Mouse (Mus musculus): ENCODE results near the gene Krt20. TPM values are rescaled to one million over a fixed set of nuclear protein-coding genes. Genes with fewer than 3 reads are reported as not detected.

Gene Krt20
- polyA plus RNA-seq, 1 experiment from 2014 or later = 1.8 TPM

- no peak overlapping the region for H3K27ac ChIP-seq (ENCODE audit: low read length)
- H3K4me3 ChIP-seq (ENCODE audit: low read length) = no peak overlapping the region
- ATAC-seq (ENCODE audit: low FRiP score, low TSS enrichment) = no peak
- H3K27me3 ChIP-seq (ENCODE audit: insufficient read depth, low read length) = no peaks in the 10 kb centered on the region
- H3K4me2 ChIP-seq (replicated peaks; ENCODE audit: low read depth, low read length) = no peak overlapping the region
- H3K4me1 ChIP-seq (ENCODE audit: insufficient read depth, low read length) = no peaks in the 10 kb centered on the region
- no peaks in the 10 kb centered on the region for H3K36me3 ChIP-seq (ENCODE audit: insufficient read depth, low read length)
- no peaks in the 10 kb centered on the region for H3K9me3 ChIP-seq (ENCODE audit: low read length)
- no peak overlapping the region for H3K9ac ChIP-seq (replicated peaks; ENCODE audit: low read length)
- 35% methylated on average over 10 of the region's 10 CpGs for WGBS
Measured at GRCm38 (mm10) chr11:99420586-99420985, 17.4 kb downstream of the Krt20 start.

- Histone ChIP-seq H3K9me3 (ENCODE audit: low read length) (no peaks in the 10 kb centered on the region), H3K4me2 (replicated peaks; ENCODE audit: low read depth, low read length) (no peak overlapping the region)
- 74% methylated on average over 16 of the region's 16 CpGs for WGBS
Measured at GRCm38 (mm10) chr11:99417819-99418218, 20.1 kb downstream of the Krt20 start.

GRCm38 (mm10) chr11:99416902-99417301 lies 21.0 kb downstream of the Krt20 start:
- H3K4me3 ChIP-seq (ENCODE audit: low read length) = no peak overlapping the region
- H3K9ac ChIP-seq (replicated peaks; ENCODE audit: low read length) = no peak overlapping the region
- no peaks in the 10 kb centered on the region for H3K9me3 ChIP-seq (ENCODE audit: low read length)
- no peak overlapping the region for H3K27ac ChIP-seq (ENCODE audit: low read length)
- H3K36me3 ChIP-seq (ENCODE audit: insufficient read depth, low read length) = no peaks in the 10 kb centered on the region
- ATAC-seq (ENCODE audit: low FRiP score, low TSS enrichment) = no peak
- H3K4me1 ChIP-seq (ENCODE audit: insufficient read depth, low read length) = no peaks in the 10 kb centered on the region
- no peak overlapping the region for H3K4me2 ChIP-seq (replicated peaks; ENCODE audit: low read depth, low read length)
- H3K27me3 ChIP-seq (ENCODE audit: insufficient read depth, low read length) = no peaks in the 10 kb centered on the region
- 89% methylated on average over 13 of the region's 13 CpGs for WGBS

More at GRCm38 (mm10) chr11:99417819-99418218, 20.1 kb downstream of the Krt20 start:
- H3K4me3 ChIP-seq (ENCODE audit: low read length) = no peak overlapping the region
- no peaks in the 10 kb centered on the region for H3K4me1 ChIP-seq (ENCODE audit: insufficient read depth, low read length)
- no peaks in the 10 kb centered on the region for H3K36me3 ChIP-seq (ENCODE audit: insufficient read depth, low read length)
- H3K27ac ChIP-seq (ENCODE audit: low read length) = no peak overlapping the region
- H3K27me3 ChIP-seq (ENCODE audit: insufficient read depth, low read length) = no peaks in the 10 kb centered on the region
- no peak for ATAC-seq (ENCODE audit: low FRiP score, low TSS enrichment)
- H3K9ac ChIP-seq (replicated peaks; ENCODE audit: low read length) = no peak overlapping the region

GRCm38 (mm10) chr11:99414463-99415147 lies 23.3 kb downstream of the Krt20 start:
- Histone ChIP-seq H3K4me2 (replicated peaks; ENCODE audit: low read depth, low read length) (no peak overlapping the region), H3K27ac (ENCODE audit: low read length) (no peak overlapping the region), H3K9me3 (ENCODE audit: low read length) (no peaks in the 10 kb centered on the region), H3K4me1 (ENCODE audit: insufficient read depth, low read length) (no peaks in the 10 kb centered on the region), H3K36me3 (ENCODE audit: insufficient read depth, low read length) (no peaks in the 10 kb centered on the region), H3K27me3 (ENCODE audit: insufficient read depth, low read length) (no peaks in the 10 kb centered on the region), H3K9ac (replicated peaks; ENCODE audit: low read length) (no peak overlapping the region), H3K4me3 (ENCODE audit: low read length) (no peak overlapping the region)
- no peak for ATAC-seq (ENCODE audit: low FRiP score, low TSS enrichment)
- WGBS = 91% methylated on average over 13 of the region's 13 CpGs

- ATAC-seq (ENCODE audit: low FRiP score, low TSS enrichment) = no peak
- Histone ChIP-seq H3K4me3 (ENCODE audit: low read length) (no peak overlapping the region), H3K27me3 (ENCODE audit: insufficient read depth, low read length) (no peaks in the 10 kb centered on the region), H3K27ac (ENCODE audit: low read length) (no peak overlapping the region), H3K4me1 (ENCODE audit: insufficient read depth, low read length) (no peaks in the 10 kb centered on the region), H3K4me2 (replicated peaks; ENCODE audit: low read depth, low read length) (no peak overlapping the region), H3K9me3 (ENCODE audit: low read length) (no peaks in the 10 kb centered on the region), H3K36me3 (ENCODE audit: insufficient read depth, low read length) (no peaks in the 10 kb centered on the region), H3K9ac (replicated peaks; ENCODE audit: low read length) (no peak overlapping the region)
- WGBS = 14% methylated on average over 6 of the region's 6 CpGs
Measured at GRCm38 (mm10) chr11:99413247-99413646, 24.7 kb downstream of the Krt20 start.

- Histone ChIP-seq H3K27ac (ENCODE audit: low read length) (no peak overlapping the region), H3K36me3 (ENCODE audit: insufficient read depth, low read length) (no peaks in the 10 kb centered on the region), H3K4me2 (replicated peaks; ENCODE audit: low read depth, low read length) (no peak overlapping the region), H3K27me3 (ENCODE audit: insufficient read depth, low read length) (peaks cover 3% of the 10 kb centered on the region; the same call in 1 of the 2 replicates), H3K4me3 (ENCODE audit: low read length) (no peak overlapping the region), H3K9ac (replicated peaks; ENCODE audit: low read length) (no peak overlapping the region), H3K4me1 (ENCODE audit: insufficient read depth, low read length) (no peaks in the 10 kb centered on the region), H3K9me3 (ENCODE audit: low read length) (no peaks in the 10 kb centered on the region)
- ATAC-seq (ENCODE audit: low FRiP score, low TSS enrichment) = no peak
- 72% methylated on average over 10 of the region's 10 CpGs for WGBS
Measured at GRCm38 (mm10) chr11:99406186-99406585, 31.8 kb downstream of the Krt20 start.

GRCm38 (mm10) chr11:99399956-99400549 lies 37.9 kb downstream of the Krt20 start:
- H3K36me3 ChIP-seq (ENCODE audit: insufficient read depth, low read length) = no peaks in the 10 kb centered on the region
- no peaks in the 10 kb centered on the region for H3K4me1 ChIP-seq (ENCODE audit: insufficient read depth, low read length)
- no peak overlapping the region for H3K27ac ChIP-seq (ENCODE audit: low read length)
- WGBS = 83% methylated on average over 13 of the region's 13 CpGs
- H3K4me2 ChIP-seq (replicated peaks; ENCODE audit: low read depth, low read length) = no peak overlapping the region
- no peak overlapping the region for H3K4me3 ChIP-seq (ENCODE audit: low read length)
- H3K9ac ChIP-seq (replicated peaks; ENCODE audit: low read length) = no peak overlapping the region
- no peak for ATAC-seq (ENCODE audit: low FRiP score, low TSS enrichment)
- no peaks in the 10 kb centered on the region for H3K9me3 ChIP-seq (ENCODE audit: low read length)
- H3K27me3 ChIP-seq (ENCODE audit: insufficient read depth, low read length) = no peaks in the 10 kb centered on the region

- no peaks in the 10 kb centered on the region for H3K9me3 ChIP-seq (ENCODE audit: low read length)
- H3K27me3 ChIP-seq (ENCODE audit: insufficient read depth, low read length) = no peaks in the 10 kb centered on the region
- WGBS = 56% methylated on average over 8 of the region's 8 CpGs
- H3K36me3 ChIP-seq (ENCODE audit: insufficient read depth, low read length) = no peaks in the 10 kb centered on the region
- H3K9ac ChIP-seq (replicated peaks; ENCODE audit: low read length) = no peak overlapping the region
- no peak overlapping the region for H3K4me3 ChIP-seq (ENCODE audit: low read length)
- no peak overlapping the region for H3K4me2 ChIP-seq (replicated peaks; ENCODE audit: low read depth, low read length)
- H3K27ac ChIP-seq (ENCODE audit: low read length) = no peak overlapping the region
- H3K4me1 ChIP-seq (ENCODE audit: insufficient read depth, low read length) = no peaks in the 10 kb centered on the region
- ATAC-seq (ENCODE audit: low FRiP score, low TSS enrichment) = no peak
Measured at GRCm38 (mm10) chr11:99398832-99399231, 39.1 kb downstream of the Krt20 start.

- ATAC-seq (ENCODE audit: low FRiP score, low TSS enrichment) = no peak
- 66% methylated on average over 3 of the region's 3 CpGs for WGBS
- no peak overlapping the region for H3K27ac ChIP-seq (ENCODE audit: low read length)
- no peak overlapping the region for H3K4me2 ChIP-seq (replicated peaks; ENCODE audit: low read depth, low read length)
- H3K9me3 ChIP-seq (ENCODE audit: low read length) = no peaks in the 10 kb centered on the region
- no peaks in the 10 kb centered on the region for H3K27me3 ChIP-seq (ENCODE audit: insufficient read depth, low read length)
- H3K9ac ChIP-seq (replicated peaks; ENCODE audit: low read length) = no peak overlapping the region
- H3K4me3 ChIP-seq (ENCODE audit: low read length) = no peak overlapping the region
- no peaks in the 10 kb centered on the region for H3K36me3 ChIP-seq (ENCODE audit: insufficient read depth, low read length)
- no peaks in the 10 kb centered on the region for H3K4me1 ChIP-seq (ENCODE audit: insufficient read depth, low read length)
Measured at GRCm38 (mm10) chr11:99398084-99398483, 39.9 kb downstream of the Krt20 start.

GRCm38 (mm10) chr11:99396661-99397060 lies 41.3 kb downstream of the Krt20 start:
- no peak overlapping the region for H3K27ac ChIP-seq (ENCODE audit: low read length)
- H3K9ac ChIP-seq (replicated peaks; ENCODE audit: low read length) = no peak overlapping the region
- no peaks in the 10 kb centered on the region for H3K4me1 ChIP-seq (ENCODE audit: insufficient read depth, low read length)
- no peak overlapping the region for H3K4me3 ChIP-seq (ENCODE audit: low read length)
- H3K9me3 ChIP-seq (ENCODE audit: low read length) = no peaks in the 10 kb centered on the region
- no peak overlapping the region for H3K4me2 ChIP-seq (replicated peaks; ENCODE audit: low read depth, low read length)
- ATAC-seq (ENCODE audit: low FRiP score, low TSS enrichment) = no peak
- H3K36me3 ChIP-seq (ENCODE audit: insufficient read depth, low read length) = no peaks in the 10 kb centered on the region
- H3K27me3 ChIP-seq (ENCODE audit: insufficient read depth, low read length) = no peaks in the 10 kb centered on the region
- 89% methylated on average over 2 of the region's 2 CpGs for WGBS
